Comparison of ENCODE assay signal across 23 mouse cellular contexts in the genomic region with DNA sequence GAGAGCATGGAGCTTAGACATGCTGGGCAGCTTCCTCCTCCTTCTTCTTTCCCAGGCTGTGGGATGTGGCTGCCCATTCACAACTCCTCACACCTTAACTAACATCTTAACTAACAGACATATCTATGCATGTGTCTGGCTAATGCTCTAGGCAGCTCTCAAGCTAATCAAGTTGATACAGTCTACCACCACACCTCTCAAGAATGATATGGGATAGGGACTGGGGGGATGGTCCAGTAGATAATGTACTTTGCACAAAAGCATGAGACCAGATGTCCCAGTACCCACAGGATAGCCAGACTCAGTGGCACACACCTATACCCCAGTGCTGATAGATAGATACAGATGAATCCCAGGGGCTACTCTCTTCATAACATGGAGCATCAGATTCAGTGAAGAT.
A peak's percentile ranks its signal among the peaks of the same experiment; 100 is the strongest.
DNase-seq lines count a peak whose midpoint lies in the region; ATAC-seq and TF ChIP-seq lines count a peak whose summit lies in the region.
"Had no signal": no experiment of that assay in that cellular context is flagged by ENCODE, and none has a peak within 500 bp of the region (broad histone marks: within the 10 kb centered on the region; RNA-seq: fewer than 3 reads in every experiment).

No protein-coding gene starts in this region.

- H3K9me3 ChIP-seq in heart, embryonic 13.5 days = 0 out of 2 replicates have a peak, but pooled peaks cover 3% of the 10 kb centered on the region
- no peaks in the 10 kb centered on the region for H3K9me3 ChIP-seq in MEL (replicated peaks; ENCODE audit: insufficient read depth, low read length)
- no peaks in the 10 kb centered on the region for H3K9me3 ChIP-seq in liver, embryonic 15.5 days (replicated peaks)
- H3K9me3 ChIP-seq in neural tube, embryonic 15.5 days (replicated peaks) = no peaks in the 10 kb centered on the region
- H3K9me3 ChIP-seq: embryonic facial prominence, embryonic 10.5 days; embryonic facial prominence, embryonic 15.5 days had no signal

- no peak overlapping the region for H3K4me3 ChIP-seq in heart, embryonic 13.5 days
- H3K4me3 ChIP-seq in MEL (ENCODE audit: control insufficient read depth in 1 of 2, insufficient read depth in 1 of 2, low read depth in 2 of 2, low read length in 2 of 2) = no peak overlapping the region
- H3K4me3 ChIP-seq in embryonic fibroblast, embryonic 13.5 days (ENCODE audit: insufficient read depth, low read length) = no peak overlapping the region
- no peak overlapping the region for H3K4me3 ChIP-seq in liver, embryonic 15.5 days (replicated peaks)
- H3K4me3 ChIP-seq in neural tube, embryonic 15.5 days (replicated peaks) = no peak overlapping the region
- H3K4me3 ChIP-seq: embryonic facial prominence, embryonic 10.5 days; embryonic facial prominence, embryonic 15.5 days; gastrocnemius, adult 2 months had no signal

- no peak overlapping the region for H3K4me2 ChIP-seq in heart, embryonic 13.5 days
- H3K4me2 ChIP-seq in liver, embryonic 15.5 days = no peak overlapping the region
- no peak overlapping the region for H3K4me2 ChIP-seq in neural tube, embryonic 15.5 days
- H3K4me2 ChIP-seq: embryonic facial prominence, embryonic 15.5 days; heart, embryonic 11.5 days; hindbrain, embryonic 14.5 days had no signal

- intact Hi-C loops in heart, postnatal 36 days (cut with DNase I) = no loop called here

- no peak for TF ChIP-seq POLR2A in MEL (IDR thresholded peaks at IDR 0.05; ENCODE audit: control insufficient read depth in 1 of 2, insufficient read depth in 1 of 2, low read depth in 1 of 2, low read length in 2 of 2, poor library complexity in 1 of 2)
- TF ChIP-seq POLR2A in embryonic fibroblast, embryonic 13.5 days (IDR thresholded peaks at IDR 0.05; ENCODE audit: low read depth, low read length) = no peak

- no peak for ATAC-seq in heart, embryonic 13.5 days (ENCODE audit: extremely low read depth, insufficient number of reproducible peaks, low FRiP score, low TSS enrichment)
- ATAC-seq in liver, embryonic 15.5 days (ENCODE audit: insufficient read depth) = peak; percentile 91
- ATAC-seq in neural tube, embryonic 15.5 days (ENCODE audit: low FRiP score) = no peak
- ATAC-seq: CD4-positive, CD25-positive, alpha-beta regulatory T cell, adult 4 months; forebrain, embryonic 14.5 days; intestine, postnatal 0 days had no signal

- no peaks in the 10 kb centered on the region for H3K79me2 ChIP-seq in MEL (ENCODE audit: control insufficient read depth, insufficient read depth, low read length, poor library complexity)

- H3K27me3 ChIP-seq in heart, embryonic 13.5 days (replicated peaks) = no peaks in the 10 kb centered on the region
- H3K27me3 ChIP-seq in MEL (ENCODE audit: control insufficient read depth in 1 of 2, insufficient read depth in 2 of 2, low read length in 2 of 2) = peaks cover 5 to 6% of the 10 kb centered on the region in 2 experiments
- no peaks in the 10 kb centered on the region for H3K27me3 ChIP-seq in liver, embryonic 15.5 days
- H3K27me3 ChIP-seq in neural tube, embryonic 15.5 days (replicated peaks) = no peaks in the 10 kb centered on the region
- H3K27me3 ChIP-seq: embryonic facial prominence, embryonic 15.5 days had no signal

- TF ChIP-seq RAD21 in MEL (IDR thresholded peaks at IDR 0.05; ENCODE audit: low read depth, low read length) = no peak

- no peak for DNase-seq in heart, postnatal 36 days
- DNase-seq in MEL (ENCODE audit: low read depth, low spot score) = no peak
- DNase-seq in adrenal gland, postnatal 14 days = no peak
- no peak for DNase-seq in right cerebral cortex, postnatal 36 days (ENCODE audit: low spot score in 2 of 2)
- DNase-seq: adrenal gland, postnatal 36 days; cerebellum, adult 2 months; cerebellum, postnatal 14 days; gastrocnemius, adult 2 months; gastrocnemius, postnatal 36 days; midbrain, embryonic 14.5 days; retina, postnatal 1 day; right cerebral cortex, postnatal 14 days had no signal

- peak; percentile 42 to 85; a peak in 3 of 4 replicates for TF ChIP-seq EP300 in MEL (IDR thresholded peaks at IDR 0.05; ENCODE audit: low read depth in 1 of 2, low read length in 2 of 2)

- H3K9ac ChIP-seq in heart, embryonic 13.5 days = no peak overlapping the region
- no peak overlapping the region for H3K9ac ChIP-seq in MEL (ENCODE audit: control insufficient read depth, low read depth, low read length, poor library complexity, severe bottlenecking)
- H3K9ac ChIP-seq in liver, embryonic 15.5 days = no peak overlapping the region
- no peak overlapping the region for H3K9ac ChIP-seq in neural tube, embryonic 15.5 days (replicated peaks)
- H3K9ac ChIP-seq: embryonic facial prominence, embryonic 15.5 days; hindbrain, embryonic 14.5 days had no signal

- H3K36me3 ChIP-seq in heart, embryonic 13.5 days = no peaks in the 10 kb centered on the region
- peaks cover 0 to 10% of the 10 kb centered on the region in 2 experiments; a peak in 2 of 4 replicates for H3K36me3 ChIP-seq in MEL (ENCODE audit: control insufficient read depth in 1 of 2, insufficient read depth in 2 of 2, low read length in 2 of 2)
- H3K36me3 ChIP-seq in liver, embryonic 15.5 days (replicated peaks) = no peaks in the 10 kb centered on the region
- no peaks in the 10 kb centered on the region for H3K36me3 ChIP-seq in neural tube, embryonic 15.5 days
- H3K36me3 ChIP-seq: embryonic facial prominence, embryonic 10.5 days; embryonic facial prominence, embryonic 15.5 days had no signal

- H3K4me1 ChIP-seq in heart, embryonic 13.5 days = peaks cover 15% of the 10 kb centered on the region
- peaks cover 7 to 14% of the 10 kb centered on the region in 2 experiments; a peak in 3 of 4 replicates for H3K4me1 ChIP-seq in MEL (ENCODE audit: control insufficient read depth in 1 of 2, insufficient read depth in 2 of 2, low read length in 2 of 2)
- peaks cover 15% of the 10 kb centered on the region for H3K4me1 ChIP-seq in embryonic fibroblast, embryonic 13.5 days (ENCODE audit: control insufficient read depth, insufficient read depth, low read length)
- peaks cover 13% of the 10 kb centered on the region for H3K4me1 ChIP-seq in liver, embryonic 15.5 days (replicated peaks)
- H3K4me1 ChIP-seq in neural tube, embryonic 15.5 days = peaks cover 6% of the 10 kb centered on the region
- H3K4me1 ChIP-seq: embryonic facial prominence, embryonic 10.5 days; embryonic facial prominence, embryonic 15.5 days had no signal

- H3K27ac ChIP-seq in heart, embryonic 13.5 days (replicated peaks) = peak overlapping the region; percentile 74
- no peak overlapping the region for H3K27ac ChIP-seq in MEL (ENCODE audit: control insufficient read depth, low read depth, low read length)
- peak overlapping the region; percentile 93 for H3K27ac ChIP-seq in embryonic fibroblast, embryonic 13.5 days (ENCODE audit: insufficient read depth, low read length)
- no peak overlapping the region for H3K27ac ChIP-seq in liver, embryonic 15.5 days (replicated peaks)
- no peak overlapping the region for H3K27ac ChIP-seq in neural tube, embryonic 15.5 days (replicated peaks)
- H3K27ac ChIP-seq: embryonic facial prominence, embryonic 10.5 days; embryonic facial prominence, embryonic 15.5 days; gastrocnemius, adult 2 months; hindbrain, embryonic 14.5 days had no signal

- TF ChIP-seq CTCF in MEL (IDR thresholded peaks at IDR 0.05 in 2 of 3, conservative IDR thresholded peaks at IDR 0.05 in 1 of 3; ENCODE audit: control insufficient read depth in 1 of 3, insufficient read depth in 1 of 3, low read depth in 2 of 3, low read length in 3 of 3, poor library complexity in 1 of 3, severe bottlenecking in 1 of 3) = no peak
- no peak for TF ChIP-seq CTCF in embryonic fibroblast, embryonic 13.5 days (IDR thresholded peaks at IDR 0.05; ENCODE audit: borderline replicate concordance, insufficient read depth, low read length)

TF ChIP-seq in MEL, 35 proteins besides CTCF, POLR2A, EP300 and RAD21:
- TF ChIP-seq POLR2AphosphoS2 (IDR thresholded peaks at IDR 0.05; ENCODE audit: low read length) = no peak
- no peak for TF ChIP-seq MAZ (IDR thresholded peaks at IDR 0.05; ENCODE audit: low read depth, low read length)
- peak; percentile 76 for TF ChIP-seq GATA1 (IDR thresholded peaks at IDR 0.05; ENCODE audit: low read depth, low read length)
- peak; percentile 57; the same call in 1 of the 2 replicates for TF ChIP-seq BHLHE40 (IDR thresholded peaks at IDR 0.05; ENCODE audit: borderline replicate concordance, low read depth, low read length)
- TF ChIP-seq UBTF (IDR thresholded peaks at IDR 0.05; ENCODE audit: borderline replicate concordance, insufficient read depth, low read depth, low read length) = no peak
- TF ChIP-seq MXI1 (IDR thresholded peaks at IDR 0.05; ENCODE audit: low read depth, low read length) = no peak
- peak; percentile 85 for TF ChIP-seq TCF12 (IDR thresholded peaks at IDR 0.05; ENCODE audit: low read depth, low read length)
- TF ChIP-seq ETS1 (IDR thresholded peaks at IDR 0.05; ENCODE audit: low read depth, low read length) = peak; percentile 51; the same call in 1 of the 2 replicates

Comparison
In these comparisons a context has a peak if more than half of its experiments do, and no peak if none do; other contexts are left out.
1. H3K27ac ChIP-seq: peak in heart, embryonic 13.5 days (single experiment) and embryonic fibroblast, embryonic 13.5 days (single experiment); none in MEL (single experiment), liver, embryonic 15.5 days (single experiment) and neural tube, embryonic 15.5 days (single experiment).